Mouse (Mus musculus) bone marrow macrophage, adult 2 months (primary cell): ENCODE data around the gene Pnpla6. TPM values are rescaled to one million over a fixed set of nuclear protein-coding genes. Genes with fewer than 3 reads are reported as not detected.
A peak's percentile ranks its signal among the peaks of the same experiment; 100 is the strongest.
"Not testable (repeated sequence)": the region's sequence is repeated elsewhere in the genome, so short reads cannot be mapped to it uniquely, and the experiment has no call there.

Source experiments
- H3K27ac ChIP-seq: 2 replicates; pipeline ENCODE4 v1.5.1; 2012; ENCODE audit warnings: low read depth, low read length; ENCODE audit not compliant: insufficient read depth
- H3K4me1 ChIP-seq: 2 replicates; pipeline ENCODE4 v1.6.1; 2012; ENCODE audit warnings: low read length; ENCODE audit not compliant: control insufficient read depth, insufficient read depth
- H3K4me3 ChIP-seq: 2 replicates; pipeline ENCODE4 v1.5.1; 2012; ENCODE audit warnings: mild to moderate bottlenecking, low read length, moderate library complexity; ENCODE audit not compliant: insufficient read depth
- CTCF ChIP-seq: IDR thresholded peaks from 2 replicates; pipeline ENCODE4 v1.5.1; 2012; ENCODE audit warnings: low read depth, mild to moderate bottlenecking, low read length, moderate library complexity
- POLR2A ChIP-seq: IDR thresholded peaks from 2 replicates; pipeline ENCODE4 v1.6.1; 2012; ENCODE audit warnings: mild to moderate bottlenecking, low read depth, low read length, borderline replicate concordance
- polyA plus RNA-seq: library from polyadenylated mRNA; stranded (reverse); fragments of >200 nt; gene quantifications from 2 replicates; pipeline ENCODE4 v1.2.4, GENCODE M21; 2012; ENCODE audit not compliant: missing spikeins, insufficient read depth, insufficient read length

Gene Pnpla6
- polyA plus RNA-seq, 1 experiment, result 36.0 TPM

- Histone ChIP-seq H3K4me1 (no peaks in the 10 kb centered on the region), H3K27ac (no peak overlapping the region), H3K4me3 (no peak overlapping the region)
- TF ChIP-seq POLR2A, result no peak
- no peak for TF ChIP-seq CTCF
Measured at GRCm38 (mm10) chr8:3569784-3570183, 54.6 kb downstream of the Pnpla6 start.

GRCm38 (mm10) chr8:3574546-3574945 lies 59.4 kb downstream of the Pnpla6 start:
- Histone ChIP-seq H3K27ac (no peak overlapping the region), H3K4me3 (no peak overlapping the region), H3K4me1 (no peaks in the 10 kb centered on the region)
- TF ChIP-seq POLR2A, result no peak
- no peak for TF ChIP-seq CTCF

GRCm38 (mm10) chr8:3576211-3576960 lies 61.2 kb downstream of the Pnpla6 start:
- Histone ChIP-seq H3K27ac (no peak overlapping the region), H3K4me1 (no peaks in the 10 kb centered on the region), H3K4me3 (no peak overlapping the region)
- TF ChIP-seq POLR2A (no peak), CTCF (no peak)

- H3K4me1 ChIP-seq, result no peaks in the 10 kb centered on the region
- TF ChIP-seq CTCF, result no peak
- TF ChIP-seq POLR2A, result no peak
- no peak overlapping the region for H3K27ac ChIP-seq
- no peak overlapping the region for H3K4me3 ChIP-seq
Measured at GRCm38 (mm10) chr8:3579390-3580364, 64.5 kb downstream of the Pnpla6 start.

GRCm38 (mm10) chr8:3581961-3582360 lies 66.8 kb downstream of the Pnpla6 start:
- not testable (repeated sequence) for H3K27ac ChIP-seq, H3K4me1 ChIP-seq, H3K4me3 ChIP-seq

GRCm38 (mm10) chr8:3586452-3586851 lies 71.3 kb downstream of the Pnpla6 start:
- Histone ChIP-seq H3K4me1 (no peaks in the 10 kb centered on the region), H3K27ac (no peak overlapping the region), H3K4me3 (no peak overlapping the region)
- TF ChIP-seq CTCF (no peak), POLR2A (no peak)

- no peak for TF ChIP-seq CTCF
- no peak for TF ChIP-seq POLR2A
- peak within 1 kb of the TSS; percentile 59 for H3K4me3 ChIP-seq
- no peak within 1 kb of the TSS for H3K27ac ChIP-seq
Measured at GRCm38 (mm10) chr8:3586993-3587390, 71.8 kb downstream of the Pnpla6 start, which contains the start of gene Camsap3. TSS of gene Camsap3 (plus strand) at chr8:3587293.

GRCm38 (mm10) chr8:3587391-3588257 lies 72.4 kb downstream of the Pnpla6 start:
- Histone ChIP-seq H3K4me1 (no peaks in the 10 kb centered on the region), H3K27ac (no peak overlapping the region), H3K4me3 (peak overlapping the region; percentile 59)
- TF ChIP-seq POLR2A, result no peak
- no peak for TF ChIP-seq CTCF

More at GRCm38 (mm10) chr8:3586993-3587390, 71.8 kb downstream of the Pnpla6 start, which contains the start of gene Camsap3:
- H3K4me1 ChIP-seq, result no peaks in the 10 kb centered on the region

- Histone ChIP-seq H3K4me1 (peaks cover under 1% of the 10 kb centered on the region; the same call in 1 of the 2 replicates), H3K4me3 (peak overlapping the region; percentile 59; the same call in 1 of the 2 replicates), H3K27ac (no peak overlapping the region)
- TF ChIP-seq POLR2A (no peak), CTCF (no peak)
Measured at GRCm38 (mm10) chr8:3588258-3588633, 73.1 kb downstream of the Pnpla6 start.

GRCm38 (mm10) chr8:3593470-3593869 lies 78.3 kb downstream of the Pnpla6 start:
- TF ChIP-seq POLR2A (no peak), CTCF (no peak)
- Histone ChIP-seq H3K4me1 (peaks cover 14% of the 10 kb centered on the region), H3K4me3 (no peak overlapping the region), H3K27ac (no peak overlapping the region)

Other genes with a start within 250 kb of the Pnpla6 start
- 20.8 and 24.0 TPM in 2 replicates for gene Insr, start 235.8 kb upstream of the Pnpla6 start, polyA plus RNA-seq
- gene A430078G23Rik, start 162.0 kb upstream of the Pnpla6 start, polyA plus RNA-seq, result 0.70 and 1.1 TPM in 2 replicates
- 1.9 and 2.3 TPM in 2 replicates for gene Arhgef18, start 122.4 kb upstream of the Pnpla6 start, polyA plus RNA-seq
- gene Pex11g, start 47.7 kb upstream of the Pnpla6 start, polyA plus RNA-seq, result 3.1 and 4.5 TPM in 2 replicates
- not detected in 2 replicates for gene Tex45, start 44.5 kb upstream of the Pnpla6 start, polyA plus RNA-seq
- gene Zfp358, start 22.2 kb upstream of the Pnpla6 start, polyA plus RNA-seq, result 17.1 and 20.8 TPM in 2 replicates
- gene Mcoln1, start 14.9 kb upstream of the Pnpla6 start, polyA plus RNA-seq, result 112 and 117 TPM in 2 replicates
- gene C330021F23Rik, start 52.6 kb downstream of the Pnpla6 start, polyA plus RNA-seq, result not detected in 2 replicates
- gene Camsap3, start 71.9 kb downstream of the Pnpla6 start, polyA plus RNA-seq, result 3.1 and 5.5 TPM in 2 replicates
- 32.3 and 36.4 TPM in 2 replicates for gene Xab2, start 105.9 kb downstream of the Pnpla6 start, polyA plus RNA-seq
- gene Pet100, start 106.2 kb downstream of the Pnpla6 start, polyA plus RNA-seq, result 116 and 153 TPM in 2 replicates
- not detected in 2 replicates for gene Pcp2, start 110.2 kb downstream of the Pnpla6 start, polyA plus RNA-seq
- 312 and 315 TPM in 2 replicates for gene Stxbp2, start 115.6 kb downstream of the Pnpla6 start, polyA plus RNA-seq
- gene Retn, start 140.4 kb downstream of the Pnpla6 start, polyA plus RNA-seq, result not detected in 2 replicates
- 2.0 and 3.1 TPM in 2 replicates for gene Mcemp1, start 150.4 kb downstream of the Pnpla6 start, polyA plus RNA-seq
- 3.6 and 4.5 TPM in 2 replicates for gene Fcor, start 157.0 kb downstream of the Pnpla6 start, polyA plus RNA-seq
- gene Trappc5, start 160.9 kb downstream of the Pnpla6 start, polyA plus RNA-seq, result 14.2 and 14.3 TPM in 2 replicates
- not detected in 2 replicates for gene Fcer2a, start 178.8 kb downstream of the Pnpla6 start, polyA plus RNA-seq
- not detected in 2 replicates for gene Clec4g, start 205.3 kb downstream of the Pnpla6 start, polyA plus RNA-seq
- gene Cd209a, start 233.6 kb downstream of the Pnpla6 start, polyA plus RNA-seq, result not detected in 2 replicates